ENCODE assay signal across 10 mouse cellular contexts in genomic region chr19:23781968-23782367, GRCm38 (mm10). TPM values are rescaled to one million over a fixed set of nuclear protein-coding genes. Genes with fewer than 3 reads are reported as not detected.
DNase-seq lines count a peak whose midpoint lies in the region; ATAC-seq lines count a peak whose summit lies in the region.
"Had no signal": no experiment of that assay in that cellular context is flagged by ENCODE, and none has a peak within 500 bp of the region (broad histone marks: within the 10 kb centered on the region; RNA-seq: fewer than 3 reads in every experiment).

No protein-coding gene starts in this region.

- DNase-seq in liver (peak; percentile 24), ZHBTc4 (ENCODE audit: low read depth, low spot score) (peak; percentile 64), MN1 (ENCODE audit: low spot score) (no peak)
- peak; percentile 46 for DNase-seq in hindbrain, embryonic 10.5 days (ENCODE audit: low spot score)
- DNase-seq in neural tube, embryonic 11.5 days (ENCODE audit: low spot score): no peak
- DNase-seq in left cerebral cortex, adult 8-10 months (ENCODE audit: low spot score in 2 of 2): no peak
- no peak for DNase-seq in urinary bladder, postnatal 4 days (ENCODE audit: low spot score in 2 of 2)
- DNase-seq: gastrocnemius, adult 2 months had no signal

- H3K27ac ChIP-seq in liver, embryonic 12.5 days: no peak overlapping the region
- peak overlapping the region; percentile 62; the same call in 1 of the 2 replicates for H3K27ac ChIP-seq in hindbrain, embryonic 10.5 days
- no peak overlapping the region for H3K27ac ChIP-seq in neural tube, embryonic 11.5 days (ENCODE audit: low read depth, low read length)
- H3K27ac ChIP-seq: gastrocnemius, adult 2 months had no signal

- WGBS in liver, embryonic 12.5 days (ENCODE audit: insufficient replicate concordance): 10% methylated on average over 9 of the region's 9 CpGs
- WGBS in hindbrain, embryonic 10.5 days: 5% methylated on average over 9 of the region's 9 CpGs
- WGBS in neural tube, embryonic 11.5 days: 8% methylated on average over 9 of the region's 9 CpGs

- H3K9me3 ChIP-seq in liver, embryonic 12.5 days (replicated peaks): no peaks in the 10 kb centered on the region
- no peaks in the 10 kb centered on the region for H3K9me3 ChIP-seq in hindbrain, embryonic 10.5 days
- H3K9me3 ChIP-seq in neural tube, embryonic 11.5 days (ENCODE audit: control insufficient read depth, low read length): no peaks in the 10 kb centered on the region
- H3K9me3 ChIP-seq: G1E had no signal

- H3K27me3 ChIP-seq in liver, embryonic 12.5 days (replicated peaks): no peaks in the 10 kb centered on the region
- no peaks in the 10 kb centered on the region for H3K27me3 ChIP-seq in hindbrain, embryonic 10.5 days (ENCODE audit: insufficient read depth, poor library complexity, severe bottlenecking)
- H3K27me3 ChIP-seq in neural tube, embryonic 11.5 days (ENCODE audit: control insufficient read depth, insufficient read depth, low read length): no peaks in the 10 kb centered on the region

- no peak overlapping the region for H3K4me2 ChIP-seq in liver, embryonic 12.5 days
- H3K4me2 ChIP-seq in neural tube, embryonic 11.5 days (ENCODE audit: low read depth): peak overlapping the region; percentile 24

- no peaks in the 10 kb centered on the region for H3K4me1 ChIP-seq in liver, embryonic 12.5 days
- peaks cover 16% of the 10 kb centered on the region for H3K4me1 ChIP-seq in hindbrain, embryonic 10.5 days (replicated peaks)
- peaks cover 5% of the 10 kb centered on the region; the same call in 1 of the 2 replicates for H3K4me1 ChIP-seq in neural tube, embryonic 11.5 days (ENCODE audit: control insufficient read depth, insufficient read depth, low read length)

- H3K9ac ChIP-seq in liver, embryonic 12.5 days: no peak overlapping the region
- no peak overlapping the region for H3K9ac ChIP-seq in neural tube, embryonic 11.5 days (ENCODE audit: low read length)

- H3K36me3 ChIP-seq in liver, embryonic 12.5 days: no peaks in the 10 kb centered on the region
- no peaks in the 10 kb centered on the region for H3K36me3 ChIP-seq in hindbrain, embryonic 10.5 days
- H3K36me3 ChIP-seq in neural tube, embryonic 11.5 days (ENCODE audit: control insufficient read depth, insufficient read depth, low read length): no peaks in the 10 kb centered on the region
- H3K36me3 ChIP-seq: G1E had no signal

- no peak for ATAC-seq in liver, embryonic 12.5 days
- ATAC-seq in neural tube, embryonic 11.5 days (ENCODE audit: insufficient read depth, low FRiP score, low TSS enrichment): no peak

- no peak overlapping the region for H3K4me3 ChIP-seq in liver, embryonic 12.5 days
- H3K4me3 ChIP-seq in hindbrain, embryonic 10.5 days: peak overlapping the region; percentile 29; the same call in 1 of the 2 replicates
- no peak overlapping the region for H3K4me3 ChIP-seq in neural tube, embryonic 11.5 days (ENCODE audit: low read depth, low read length)
- H3K4me3 ChIP-seq: gastrocnemius, adult 2 months had no signal

RNA-seq across cellular contexts. Expression of gene Apba1, which starts 23.3 kb away (rescaled TPM):
- polyA plus RNA-seq in liver, embryonic 12.5 days (2016; fragmentation: Nextera tagmentation; extraction: Ambion mirVana): 0.01 and 0.05 TPM in 2 replicates
- 0.54 and 1.9 TPM in 2 replicates for polyA plus RNA-seq in hindbrain, embryonic 10.5 days (2016; fragmentation: Nextera tagmentation; extraction: Ambion mirVana)
- polyA plus RNA-seq in neural tube, embryonic 11.5 days (2014; fragmentation: Nextera tagmentation; extraction: Ambion mirVana): 2.5 TPM in 2 replicates
- total RNA-seq in left cerebral cortex, adult 8-10 months (2022): 100 to 1,000 TPM; 127 to 143 (median 133) TPM
- polyA plus RNA-seq: G1E had no signal

Comparison
In these comparisons a context has a peak if more than half of its experiments do, and no peak if none do; other contexts are left out.
1. DNase-seq: peak in liver (single experiment), ZHBTc4 (single experiment) and hindbrain, embryonic 10.5 days (single experiment); none in neural tube, embryonic 11.5 days (single experiment), left cerebral cortex, adult 8-10 months (0 of 2), urinary bladder, postnatal 4 days (0 of 2) and MN1 (single experiment).